Mouse (Mus musculus) embryonic fibroblast, embryonic 13.5 days (primary cell): Measurements from ENCODE around the gene Cxcl10.

Experiments
- CTCF ChIP-seq: IDR thresholded peaks from 2 replicates; pipeline ENCODE4 v1.5.1; 2011; ENCODE audit warnings: mild to moderate bottlenecking, control low read depth, low read length, moderate library complexity, borderline replicate concordance; ENCODE audit not compliant: insufficient read depth
- POLR2A ChIP-seq: IDR thresholded peaks from 2 replicates; pipeline ENCODE4 v1.6.1; 2011; ENCODE audit warnings: low read depth, mild to moderate bottlenecking, control low read depth, low read length, moderate library complexity

DNA sequence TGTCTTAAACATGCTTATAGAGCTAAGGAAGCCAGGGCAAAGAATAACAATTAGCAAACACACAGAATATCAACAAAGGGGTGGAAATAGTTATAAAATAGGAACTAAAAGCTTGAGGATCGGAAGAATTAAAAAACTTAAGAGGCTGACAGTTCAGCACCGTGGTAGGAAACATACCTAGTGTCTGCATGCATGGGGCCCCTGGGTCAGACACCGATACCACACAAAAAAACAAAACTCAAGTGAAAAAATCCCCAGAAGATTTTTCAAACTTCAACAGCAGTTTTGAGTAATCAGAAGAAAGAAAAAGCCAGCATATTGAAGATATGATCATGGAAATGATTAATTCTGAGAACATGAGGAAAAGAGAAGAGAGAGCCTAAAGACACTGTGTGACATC lies 11.9 kb downstream of the Cxcl10 start:
- TF ChIP-seq POLR2A: no peak
- TF ChIP-seq CTCF: no peak
